Comparison of ENCODE assay signal across 8 mouse cellular contexts in genomic region chr11:78536690-78537084, GRCm38 (mm10). TPM values are rescaled to one million over a fixed set of nuclear protein-coding genes. Genes with fewer than 3 reads are reported as not detected.
DNase-seq lines count a peak whose midpoint lies in the region; ATAC-seq and TF ChIP-seq lines count a peak whose summit lies in the region.

No protein-coding gene starts in this region.

- no peak for TF ChIP-seq POLR2A in spleen, adult 2 months (IDR thresholded peaks at IDR 0.05; ENCODE audit: low read depth, low read length)

- peaks cover 40% of the 10 kb centered on the region for H3K4me1 ChIP-seq in erythroblast, embryonic 14.5 days (ENCODE audit: control insufficient read depth)
- H3K4me1 ChIP-seq in spleen, adult 2 months (ENCODE audit: control insufficient read depth, insufficient read depth, insufficient read length) = no peaks in the 10 kb centered on the region; the same call in 1 of the 2 replicates
- H3K4me1 ChIP-seq in limb, embryonic 15.5 days = peaks cover 22% of the 10 kb centered on the region
- H3K4me1 ChIP-seq in stomach, embryonic 16.5 days (ENCODE audit: control insufficient read depth, insufficient read depth, low read length) = peaks cover 20% of the 10 kb centered on the region

- no peak for ATAC-seq in erythroblast, adult 5-6 weeks (replicated peaks; ENCODE audit: low FRiP score, poor library complexity, severe bottlenecking)
- no peak for ATAC-seq in limb, embryonic 15.5 days (ENCODE audit: insufficient number of reproducible peaks, low FRiP score, low TSS enrichment, low read depth)
- no peak; the same call in 1 of the 2 replicates for ATAC-seq in stomach, embryonic 16.5 days (ENCODE audit: insufficient read depth, low FRiP score)

- peak overlapping the region; percentile 62 for H3K27ac ChIP-seq in spleen, adult 2 months (ENCODE audit: insufficient read depth, low read length)
- H3K27ac ChIP-seq in limb, embryonic 15.5 days = peak overlapping the region; percentile 95
- H3K27ac ChIP-seq in stomach, embryonic 16.5 days (ENCODE audit: low read length) = peak overlapping the region; percentile 89

- 1% methylated on average over 14 of the region's 14 CpGs for WGBS in spleen, adult 2 months
- WGBS in limb, embryonic 15.5 days = 2% methylated on average over 14 of the region's 14 CpGs
- under 1% methylated on average over 14 of the region's 14 CpGs for WGBS in stomach, embryonic 16.5 days

- no peaks in the 10 kb centered on the region for H3K9me3 ChIP-seq in erythroblast, embryonic 14.5 days (ENCODE audit: control insufficient read depth, low read length)
- no peaks in the 10 kb centered on the region for H3K9me3 ChIP-seq in limb, embryonic 15.5 days
- H3K9me3 ChIP-seq in stomach, embryonic 16.5 days (replicated peaks; ENCODE audit: control insufficient read depth, low read length) = no peaks in the 10 kb centered on the region

- peak overlapping the region; percentile 77 for H3K4me3 ChIP-seq in erythroblast, embryonic 14.5 days (replicated peaks)
- H3K4me3 ChIP-seq in spleen, adult 2 months (ENCODE audit: extremely low read depth, insufficient read depth, insufficient read length) = peak overlapping the region; percentile 87
- peak overlapping the region; percentile 85 for H3K4me3 ChIP-seq in limb, embryonic 15.5 days
- H3K4me3 ChIP-seq in stomach, embryonic 16.5 days (replicated peaks; ENCODE audit: low read length) = peak overlapping the region; percentile 66

- H3K4me2 ChIP-seq in limb, embryonic 15.5 days = peak overlapping the region; percentile 66
- peak overlapping the region; percentile 85 for H3K4me2 ChIP-seq in stomach, embryonic 16.5 days (ENCODE audit: low read depth, low read length)

- no peak for DNase-seq in spleen, adult 2 months (ENCODE audit: low read depth in 1 of 2, low spot score in 2 of 2)
- DNase-seq in spleen, postnatal 4 days (ENCODE audit: low spot score in 2 of 2) = no peak
- no peak for DNase-seq in retina, embryonic 14.5 days (ENCODE audit: low spot score)
- no peak for DNase-seq in thymus, postnatal 25 days

- TF ChIP-seq CTCF in spleen, adult 2 months (IDR thresholded peaks at IDR 0.05; ENCODE audit: extremely low read depth, insufficient read depth, insufficient read length, insufficient replicate concordance) = no peak

- H3K27me3 ChIP-seq in erythroblast, embryonic 14.5 days (ENCODE audit: control insufficient read depth) = no peaks in the 10 kb centered on the region
- H3K27me3 ChIP-seq in spleen, adult 2 months (ENCODE audit: control insufficient read depth, insufficient read depth, low read length) = no peaks in the 10 kb centered on the region
- H3K27me3 ChIP-seq in limb, embryonic 15.5 days = no peaks in the 10 kb centered on the region
- no peaks in the 10 kb centered on the region for H3K27me3 ChIP-seq in stomach, embryonic 16.5 days (ENCODE audit: control insufficient read depth, insufficient read depth, low read length)

- peak overlapping the region; percentile 87 for H3K9ac ChIP-seq in limb, embryonic 15.5 days
- H3K9ac ChIP-seq in stomach, embryonic 16.5 days (ENCODE audit: low read length) = peak overlapping the region; percentile 90

- H3K36me3 ChIP-seq in erythroblast, embryonic 14.5 days (ENCODE audit: control insufficient read depth) = peaks cover 34% of the 10 kb centered on the region
- H3K36me3 ChIP-seq in spleen, adult 2 months (ENCODE audit: control insufficient read depth, insufficient read depth, low read length) = peaks cover 15% of the 10 kb centered on the region
- H3K36me3 ChIP-seq in limb, embryonic 15.5 days = peaks cover 45% of the 10 kb centered on the region
- H3K36me3 ChIP-seq in stomach, embryonic 16.5 days (ENCODE audit: control insufficient read depth, insufficient read depth, low read length) = peaks cover 12% of the 10 kb centered on the region

RNA-seq across cellular contexts. Expression of gene Ift20, which starts 0.5 kb away (rescaled TPM):
- 8.0 and 9.4 TPM in 2 replicates for polyA plus RNA-seq in erythroblast, embryonic 14.5 days (2012)
- total RNA-seq in erythroblast, adult 5-6 weeks (2015; ENCODE audit: low replicate concordance) = 31.5 and 42.0 TPM in 2 replicates
- total RNA-seq in erythroblast, adult 5-6 weeks (2017; ENCODE audit: low replicate concordance) = 49.2 and 62.7 TPM in 2 replicates
- polyA plus RNA-seq in spleen, adult 2 months (2012; rRNA removed) = 41.7 and 44.8 TPM in 2 replicates
- polyA plus RNA-seq in limb, embryonic 15.5 days (2015; fragmentation: Nextera tagmentation; extraction: Ambion mirVana) = 196 and 206 TPM in 2 replicates
- polyA plus RNA-seq in stomach, embryonic 16.5 days (2015; fragmentation: Nextera tagmentation; extraction: Ambion mirVana) = 136 and 157 TPM in 2 replicates

RNA-seq across cellular contexts. Expression of gene Tnfaip1, which starts 0.6 kb away (rescaled TPM):
- 0.07 and 0.21 TPM in 2 replicates for polyA plus RNA-seq in erythroblast, embryonic 14.5 days (2012)
- total RNA-seq in erythroblast, adult 5-6 weeks (2015; ENCODE audit: low replicate concordance) = 0.58 and 2.1 TPM in 2 replicates
- 0.60 and 1.5 TPM in 2 replicates for total RNA-seq in erythroblast, adult 5-6 weeks (2017; ENCODE audit: low replicate concordance)
- 10.4 and 11.8 TPM in 2 replicates for polyA plus RNA-seq in spleen, adult 2 months (2012; rRNA removed)
- 95.1 and 95.3 TPM in 2 replicates for polyA plus RNA-seq in limb, embryonic 15.5 days (2015; fragmentation: Nextera tagmentation; extraction: Ambion mirVana)
- polyA plus RNA-seq in stomach, embryonic 16.5 days (2015; fragmentation: Nextera tagmentation; extraction: Ambion mirVana) = 76.2 and 84.1 TPM in 2 replicates

RNA-seq across cellular contexts. Expression of gene Tmem97, which starts 13.9 kb away (rescaled TPM):
- 0.50 and 0.64 TPM in 2 replicates for polyA plus RNA-seq in erythroblast, embryonic 14.5 days (2012)
- total RNA-seq in erythroblast, adult 5-6 weeks (2015; ENCODE audit: low replicate concordance) = 15.0 and 15.9 TPM in 2 replicates
- 3.5 and 7.2 TPM in 2 replicates for total RNA-seq in erythroblast, adult 5-6 weeks (2017; ENCODE audit: low replicate concordance)
- polyA plus RNA-seq in spleen, adult 2 months (2012; rRNA removed) = 15.6 and 19.9 TPM in 2 replicates
- 89.3 and 92.7 TPM in 2 replicates for polyA plus RNA-seq in limb, embryonic 15.5 days (2015; fragmentation: Nextera tagmentation; extraction: Ambion mirVana)
- 213 and 223 TPM in 2 replicates for polyA plus RNA-seq in stomach, embryonic 16.5 days (2015; fragmentation: Nextera tagmentation; extraction: Ambion mirVana)

RNA-seq across cellular contexts. Expression of gene Poldip2, which starts 24.7 kb away (rescaled TPM):
- 1.2 and 1.4 TPM in 2 replicates for polyA plus RNA-seq in erythroblast, embryonic 14.5 days (2012)
- total RNA-seq in erythroblast, adult 5-6 weeks (2015; ENCODE audit: low replicate concordance) = 6.9 and 17.5 TPM in 2 replicates
- 7.8 and 13.4 TPM in 2 replicates for total RNA-seq in erythroblast, adult 5-6 weeks (2017; ENCODE audit: low replicate concordance)
- 21.0 and 22.7 TPM in 2 replicates for polyA plus RNA-seq in spleen, adult 2 months (2012; rRNA removed)
- polyA plus RNA-seq in limb, embryonic 15.5 days (2015; fragmentation: Nextera tagmentation; extraction: Ambion mirVana) = 163 and 177 TPM in 2 replicates
- 131 and 136 TPM in 2 replicates for polyA plus RNA-seq in stomach, embryonic 16.5 days (2015; fragmentation: Nextera tagmentation; extraction: Ambion mirVana)

RNA-seq across cellular contexts. Expression of gene Tmem199, which starts 24.7 kb away (rescaled TPM):
- polyA plus RNA-seq in erythroblast, embryonic 14.5 days (2012) = 0.55 TPM in 2 replicates
- total RNA-seq in erythroblast, adult 5-6 weeks (2015; ENCODE audit: low replicate concordance) = 3.8 and 13.8 TPM in 2 replicates
- total RNA-seq in erythroblast, adult 5-6 weeks (2017; ENCODE audit: low replicate concordance) = 4.0 and 5.3 TPM in 2 replicates
- 8.7 and 9.8 TPM in 2 replicates for polyA plus RNA-seq in spleen, adult 2 months (2012; rRNA removed)
- 39.7 and 41.9 TPM in 2 replicates for polyA plus RNA-seq in limb, embryonic 15.5 days (2015; fragmentation: Nextera tagmentation; extraction: Ambion mirVana)
- 38.9 and 43.1 TPM in 2 replicates for polyA plus RNA-seq in stomach, embryonic 16.5 days (2015; fragmentation: Nextera tagmentation; extraction: Ambion mirVana)

Comparison
In these comparisons a context has a peak if more than half of its experiments do, and no peak if none do; other contexts are left out.
1. RNA of gene Tmem97, which starts 13.9 kb away (polyA plus RNA-seq): 213 to 223 TPM in stomach, embryonic 16.5 days, 89.3 to 92.7 TPM in limb, embryonic 15.5 days and 15.6 to 19.9 TPM in spleen, adult 2 months; 0.50 to 0.64 TPM in erythroblast, embryonic 14.5 days; every median in the first group is over 10 times any median in the second.
2. Peak in every context shown above with its lines, with median percentiles within 50 percentile points of each other: H3K4me3 ChIP-seq and H3K27ac ChIP-seq.